Mouse (Mus musculus) gastrocnemius, postnatal 25 days (tissue): ENCODE data around the gene 4931428F04Rik. TPM values are rescaled to one million over a fixed set of nuclear protein-coding genes. Genes with fewer than 3 reads are reported as not detected.

Source experiments
- microRNA-seq, 2 experiments: library from miRNA; unstranded; fragments of <30 nt; microRNA quantifications; one replicate each; pipeline ENCODE4 v1.2.0; 2021; ENCODE audit warnings: borderline replicate concordance in 2 of 2
- total RNA-seq, 2 experiments: library from RNA; stranded (reverse); gene quantifications; 1 replicate in 1 of 2; 2 replicates in 1 of 2; pipeline ENCODE4 v1.2.3; 2021

Gene 4931428F04Rik
- total RNA-seq, 2 experiments from 2014 or later = 0.64 to 0.84 TPM

Small RNAs within 50 kb of the gene (microRNA-seq; reads per million reads assigned to microRNA genes)
- 0 reads per million in 2 experiments for gene Gm27320
- gene Mir328 = 578 to 583 reads per million in 2 experiments

Other genes with a start within 250 kb of the 4931428F04Rik start
- not detected for gene Ces3a, start 241.3 kb downstream of the 4931428F04Rik start, total RNA-seq
- gene Ces3b, start 206.1 kb downstream of the 4931428F04Rik start, total RNA-seq = not detected
- gene Ces4a, start 158.1 kb downstream of the 4931428F04Rik start, total RNA-seq = not detected
- gene Cbfb, start 119.2 kb downstream of the 4931428F04Rik start, total RNA-seq = 10 to 100 TPM; 42.1 to 42.2 TPM
- 10 to 100 TPM; 13.5 to 24.2 TPM for gene D230025D16Rik, start 64.7 kb downstream of the 4931428F04Rik start, total RNA-seq
- gene B3gnt9, start 34.7 kb downstream of the 4931428F04Rik start, total RNA-seq = 1 to 10 TPM; 2.6 TPM
- gene Tradd, start 25.3 kb downstream of the 4931428F04Rik start, total RNA-seq = 1 to 10 TPM; 3.0 TPM
- 1 to 10 TPM in 1 of 2 experiments, under 1 TPM in 1; 0.90 to 1.0 TPM for gene Fbxl8, start 25.2 kb downstream of the 4931428F04Rik start, total RNA-seq
- gene Hsf4, start 20.1 kb downstream of the 4931428F04Rik start, total RNA-seq = 1 to 10 TPM; 2.9 to 3.0 TPM
- 10 to 100 TPM; 22.3 to 23.3 TPM for gene Nol3, start 13.7 kb downstream of the 4931428F04Rik start, total RNA-seq
- gene Exoc3l, start 6.2 kb upstream of the 4931428F04Rik start, total RNA-seq = 1 to 10 TPM; 1.4 to 2.5 TPM
- 10 to 100 TPM; 21.8 to 24.5 TPM for gene E2f4, start 7.8 kb upstream of the 4931428F04Rik start, total RNA-seq
- gene Elmo3, start 15.7 kb upstream of the 4931428F04Rik start, total RNA-seq = under 1 TPM; 0.49 to 0.99 TPM
- gene Lrrc29, start 36.4 kb upstream of the 4931428F04Rik start, total RNA-seq = 1 to 10 TPM in 1 of 2 experiments, under 1 TPM in 1; 0.87 to 1.4 TPM
- gene Tmem208, start 36.5 kb upstream of the 4931428F04Rik start, total RNA-seq = 10 to 100 TPM; 20.5 to 23.1 TPM
- gene Fhod1, start 58.1 kb upstream of the 4931428F04Rik start, total RNA-seq = 10 to 100 TPM; 17.4 to 24.6 TPM
- under 1 TPM; 0.56 to 0.72 TPM for gene Slc9a5, start 59.0 kb upstream of the 4931428F04Rik start, total RNA-seq
- gene Plekhg4, start 83.4 kb upstream of the 4931428F04Rik start, total RNA-seq = under 1 TPM in 1 of 2 experiments, not detected in 1; 0.11 TPM
- not detected for gene Kctd19, start 123.6 kb upstream of the 4931428F04Rik start, total RNA-seq
- under 1 TPM; 0.41 to 0.67 TPM for gene Lrrc36, start 123.7 kb upstream of the 4931428F04Rik start, total RNA-seq
- 10 to 100 TPM; 86.7 to 99.2 TPM for gene Tppp3, start 181.7 kb upstream of the 4931428F04Rik start, total RNA-seq
- 10 to 100 TPM in 1 of 2 experiments, 1 to 10 TPM in 1; 8.7 to 10.1 TPM for gene Zdhhc1, start 207.0 kb upstream of the 4931428F04Rik start, total RNA-seq
- under 1 TPM; 0.51 to 0.61 TPM for gene Hsd11b2, start 228.9 kb upstream of the 4931428F04Rik start, total RNA-seq